Mouse (Mus musculus) bone marrow, adult 2 months (tissue): ENCODE results near the gene Dlg2.

Source experiments
- CTCF ChIP-seq: fragments of 200-500 bp; IDR thresholded peaks from 2 replicates; pipeline ENCODE4 v1.5.1; 2011; ENCODE audit warnings: low read length, control low read depth; ENCODE audit not compliant: control insufficient read depth, insufficient read depth
- POLR2A ChIP-seq: fragments of 200-500 bp; IDR thresholded peaks from 2 replicates; pipeline ENCODE4 v1.6.1; 2011; ENCODE audit warnings: low read depth, mild to moderate bottlenecking, control low read depth, low read length, borderline replicate concordance; ENCODE audit not compliant: control insufficient read depth

GRCm38 (mm10) chr7:91659498-91659897 is 1183.0 kb downstream of the Dlg2 start:
- TF ChIP-seq CTCF (no peak), POLR2A (no peak)
